Mouse (Mus musculus) urinary bladder, postnatal 25 days (tissue): ENCODE data around the gene Celf5.
A peak's percentile ranks its signal among the peaks of the same experiment; 100 is the strongest.

ENCODE experiments used
- DNase-seq: peaks from one replicate; pipeline ENCODE4 v3.0.0; 2022; ENCODE audit warnings: low spot score

Gene Celf5

DNA sequence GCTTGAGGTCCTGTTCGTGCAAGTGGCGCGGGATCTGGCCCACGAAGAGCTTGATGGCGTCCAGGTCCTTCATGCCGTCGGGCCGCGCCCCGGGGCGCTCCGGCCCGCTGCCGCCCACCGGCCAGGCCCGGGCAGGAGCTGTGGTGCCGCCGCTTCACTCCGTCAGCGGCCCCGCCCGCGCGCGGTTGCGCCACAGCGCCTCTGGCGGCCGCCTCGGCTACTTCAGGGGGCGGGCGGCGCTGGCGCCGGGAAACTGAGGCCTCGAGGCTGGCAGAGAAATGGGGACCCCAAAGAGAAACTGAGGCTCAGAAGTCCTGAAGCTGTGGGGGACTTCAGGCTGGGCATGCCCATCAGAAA lies at the start of gene Celf5:
TSS of gene Celf5 (minus strand) at position 177 of the 357 bp plus-strand sequence.
- DNase-seq, result peak; percentile 59

DNA sequence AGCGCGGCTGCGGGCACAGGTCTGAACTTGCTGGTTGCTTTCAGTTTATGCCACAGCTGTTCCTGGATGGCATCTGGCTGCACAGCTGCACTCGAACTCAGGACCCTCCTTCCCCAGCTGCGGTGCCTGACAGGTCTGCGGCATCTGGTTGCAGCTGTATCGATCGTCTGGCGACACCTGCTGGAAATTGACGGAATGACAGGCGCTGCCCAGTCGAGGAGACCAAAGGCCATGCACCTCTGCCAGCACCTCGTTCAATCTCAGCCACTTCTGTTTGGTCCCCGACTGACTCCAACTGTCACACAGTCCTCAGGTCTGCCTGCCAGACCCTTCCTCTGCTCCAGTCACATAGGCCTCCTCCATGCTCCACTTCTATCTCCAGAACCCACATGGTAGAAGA lies 44.3 kb upstream of the Celf5 start:
- DNase-seq, result peak; percentile 87

- DNase-seq, result peak; percentile 33
These were observed 42.6 kb upstream of the Celf5 start for GRCm38 (mm10) chr10:81525017-81525694.

- peak; percentile 54 for DNase-seq
These were observed 41.6 kb upstream of the Celf5 start, which contains the start of gene Gna15 for GRCm38 (mm10) chr10:81524051-81524605. TSS of gene Gna15 (minus strand) at chr10:81524225.

DNA sequence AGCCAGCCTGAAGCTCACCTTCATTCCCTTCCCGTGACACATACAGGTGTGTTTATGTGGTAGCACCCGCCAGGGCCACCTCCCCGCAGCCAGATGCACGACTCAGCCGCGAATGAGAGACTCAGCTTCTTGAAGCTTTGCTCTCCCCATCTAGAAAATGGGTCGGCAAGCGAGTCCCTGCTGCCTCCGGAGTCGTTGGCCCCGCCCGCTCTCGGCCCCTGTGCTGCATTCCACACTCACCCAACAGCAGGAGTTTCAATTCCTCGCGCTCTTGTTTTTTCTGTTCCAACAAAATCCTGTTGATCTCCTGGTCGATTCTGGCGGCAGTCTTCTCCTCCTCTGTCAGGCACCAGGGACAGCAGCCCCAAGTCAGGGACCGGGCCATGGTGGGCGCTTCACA lies 41.1 kb upstream of the Celf5 start:
- no peak for DNase-seq

- no peak for DNase-seq
These were observed 40.6 kb upstream of the Celf5 start for GRCm38 (mm10) chr10:81523142-81523541.

GRCm38 (mm10) chr10:81519978-81520365 lies 37.5 kb upstream of the Celf5 start:
- DNase-seq, result no peak

GRCm38 (mm10) chr10:81519227-81519977 lies 36.9 kb upstream of the Celf5 start:
- no peak for DNase-seq

- DNase-seq, result peak; percentile 66
These were observed 36.0 kb upstream of the Celf5 start for GRCm38 (mm10) chr10:81518546-81518945.

- no peak for DNase-seq
These were observed 34.7 kb upstream of the Celf5 start for GRCm38 (mm10) chr10:81517227-81517626.

- DNase-seq, result no peak
These were observed 31.3 kb upstream of the Celf5 start for GRCm38 (mm10) chr10:81513798-81514197.

GRCm38 (mm10) chr10:81510246-81510810 lies 27.8 kb upstream of the Celf5 start:
- DNase-seq, result no peak

- DNase-seq, result no peak
These were observed 25.4 kb upstream of the Celf5 start for GRCm38 (mm10) chr10:81507691-81508489.

- DNase-seq, result no peak
These were observed 24.6 kb upstream of the Celf5 start for GRCm38 (mm10) chr10:81507095-81507494.

DNA sequence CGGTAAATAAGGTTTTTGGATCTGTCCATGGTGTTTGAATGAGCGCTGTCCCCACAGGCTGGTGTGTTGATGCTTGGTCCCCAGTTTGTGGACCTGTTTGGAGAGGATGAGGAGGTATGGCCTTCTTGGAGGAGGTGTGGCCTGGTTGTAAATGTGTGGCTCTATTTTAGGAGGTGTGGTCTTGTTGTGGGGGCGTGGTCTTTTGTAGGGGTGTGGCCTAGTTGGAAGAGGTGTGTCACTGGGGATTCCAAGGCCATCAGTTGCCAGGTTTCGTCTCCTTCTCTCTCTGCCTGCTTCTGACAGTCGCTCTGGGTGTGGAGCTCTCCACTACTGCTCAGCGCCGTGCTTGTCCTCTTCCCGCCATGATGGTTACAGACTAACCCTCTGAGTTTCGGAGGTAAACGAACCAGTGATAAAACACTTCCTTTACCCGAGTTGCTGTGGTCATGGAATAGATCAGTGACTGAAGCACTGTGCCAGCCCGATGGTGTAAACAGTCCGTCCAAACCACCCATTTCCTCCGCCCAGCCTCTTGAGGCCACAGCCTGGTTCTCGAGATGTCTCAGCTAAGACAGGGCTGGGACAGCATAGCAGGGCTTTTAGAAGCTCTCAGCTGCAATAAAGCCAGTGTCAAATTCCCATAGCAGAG lies 22.6 kb upstream of the Celf5 start:
- DNase-seq, result no peak

DNA sequence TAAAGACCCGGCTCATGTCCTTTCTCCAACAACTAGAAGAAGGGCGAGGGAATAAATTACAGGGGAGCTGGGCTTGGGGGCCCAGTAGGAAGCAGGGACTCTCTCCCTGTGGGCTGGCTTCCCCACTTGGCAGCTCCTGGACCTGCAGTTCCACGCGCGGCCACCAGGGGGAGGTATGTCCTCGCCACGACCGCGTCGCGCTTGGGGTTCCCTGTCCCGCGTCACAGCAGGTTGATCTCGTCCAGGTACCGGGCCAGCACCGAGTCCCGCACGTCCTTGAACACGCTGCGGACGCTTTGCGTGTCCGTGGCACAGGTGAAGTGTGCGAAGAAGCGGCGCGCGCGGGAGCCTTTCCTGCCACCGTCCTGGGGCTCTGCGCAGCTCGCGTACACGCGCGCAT lies 20.1 kb upstream of the Celf5 start:
- DNase-seq, result peak; percentile 94

DNA sequence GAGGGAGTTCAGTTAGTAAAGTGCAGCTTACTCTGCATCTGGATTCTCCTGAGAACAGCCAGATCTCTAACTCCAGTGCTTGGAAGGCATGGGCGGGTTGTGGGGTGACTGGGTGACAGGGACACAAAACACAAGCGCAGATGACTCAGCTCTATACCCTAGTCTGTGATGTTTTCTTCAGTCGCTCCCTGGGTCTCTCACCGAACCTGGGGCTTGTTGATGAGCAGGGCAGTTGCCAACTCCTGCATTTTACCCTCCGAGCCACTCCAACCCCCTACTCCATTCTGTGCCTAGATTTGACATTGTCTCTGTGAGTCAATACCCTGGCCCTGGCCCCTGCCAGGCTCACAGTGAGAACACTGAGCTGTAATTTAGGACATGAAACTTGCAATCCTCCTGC lies 19.4 kb upstream of the Celf5 start:
- DNase-seq, result no peak

DNA sequence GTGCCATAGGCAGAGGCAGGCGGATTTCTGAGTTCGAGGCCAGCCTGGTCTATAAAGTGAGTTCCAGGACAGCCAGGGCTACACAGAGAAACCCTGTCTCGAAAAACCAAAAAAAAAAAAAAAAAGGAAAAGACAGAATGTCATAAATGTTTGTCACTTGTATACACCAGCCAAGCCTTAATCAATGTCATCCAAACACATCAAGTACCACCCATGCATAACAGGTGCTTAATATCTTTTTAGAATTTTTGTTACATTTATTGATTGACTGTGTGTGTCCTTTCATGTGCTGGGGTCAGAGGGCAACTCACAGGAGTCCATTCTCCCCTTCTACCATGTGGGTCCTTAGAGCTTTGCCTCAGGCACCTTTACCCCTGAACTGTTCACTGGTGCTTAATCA lies 17.5 kb upstream of the Celf5 start, which contains the start of gene S1pr4:
TSS of gene S1pr4 (minus strand) at position 101 of the 400 bp plus-strand sequence.
- no peak for DNase-seq

GRCm38 (mm10) chr10:81499250-81499901 lies 16.9 kb upstream of the Celf5 start:
- no peak for DNase-seq

GRCm38 (mm10) chr10:81498316-81499249 lies 16.1 kb upstream of the Celf5 start:
- no peak for DNase-seq
